Mouse (Mus musculus): ENCODE measurements around the gene 1700025G04Rik. TPM values are rescaled to one million over a fixed set of nuclear protein-coding genes. Genes with fewer than 3 reads are reported as not detected.

1700025G04Rik gene
- polyA plus RNA-seq, 1 experiment from 2014 or later: 16.7 TPM

DNA sequence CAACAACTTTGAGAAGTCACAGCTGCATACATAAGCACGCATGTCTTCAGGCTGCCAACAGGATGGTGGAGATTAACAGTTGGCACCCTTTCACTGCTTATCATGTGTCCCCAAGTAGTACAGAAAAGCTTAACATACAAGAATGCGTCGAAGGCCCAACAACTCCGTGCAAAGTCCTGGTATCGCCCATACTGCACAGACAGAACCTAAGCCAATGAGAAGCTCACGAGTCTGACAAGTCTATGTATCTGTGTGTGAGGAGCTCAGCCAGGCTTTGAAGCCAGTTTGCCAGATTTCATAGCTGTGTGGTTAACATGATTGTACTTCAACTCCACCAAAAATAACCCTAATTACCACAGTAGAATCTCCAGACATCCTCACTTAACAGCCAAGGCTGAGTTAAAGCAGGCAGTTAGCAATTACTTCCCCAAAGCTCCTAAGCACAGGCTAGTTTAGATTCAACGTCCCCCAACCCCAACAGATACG, 91.2 kb downstream of the 1700025G04Rik start:
- H3K36me3 ChIP-seq (ENCODE audit: control insufficient read depth, insufficient read depth, low read length): no peaks in the 10 kb centered on the region
- H3K9me3 ChIP-seq (ENCODE audit: control insufficient read depth, low read length): no peaks in the 10 kb centered on the region
- no peak for ATAC-seq (ENCODE audit: low read depth)
- H3K27ac ChIP-seq (ENCODE audit: low read length): no peak overlapping the region
- H3K9ac ChIP-seq (ENCODE audit: low read length): no peak overlapping the region
- WGBS: 78% methylated on average over 8 of the region's 8 CpGs
- H3K27me3 ChIP-seq (ENCODE audit: control insufficient read depth, insufficient read depth, low read depth, low read length): no peaks in the 10 kb centered on the region
- no peak overlapping the region for H3K4me2 ChIP-seq (ENCODE audit: low read depth, low read length)
- H3K4me1 ChIP-seq (replicated peaks; ENCODE audit: control insufficient read depth, insufficient read depth, low read length): peaks cover 5% of the 10 kb centered on the region
- no peak overlapping the region for H3K4me3 ChIP-seq (ENCODE audit: low read length)

DNA sequence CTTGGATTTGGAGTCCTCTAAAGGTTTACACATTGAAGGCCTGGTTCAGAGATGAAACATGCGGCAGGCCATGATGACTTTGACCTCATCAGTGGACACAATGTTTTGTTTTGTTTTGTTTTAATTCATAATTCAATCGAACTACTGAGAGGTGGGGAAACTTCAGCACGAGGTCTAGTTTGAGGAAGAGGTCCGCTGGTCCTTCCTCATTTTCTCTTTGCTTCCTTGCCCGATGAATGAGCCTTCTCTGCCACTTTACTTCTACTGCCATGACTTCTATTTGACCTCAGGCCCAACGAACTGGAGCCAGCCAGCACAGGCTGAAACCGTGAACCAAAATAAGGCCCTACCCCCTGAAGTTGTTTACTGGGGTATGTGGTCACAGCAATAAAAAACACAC, 92.3 kb downstream of the 1700025G04Rik start:
- Histone ChIP-seq H3K9ac (ENCODE audit: low read length) (no peak overlapping the region), H3K4me2 (ENCODE audit: low read depth, low read length) (no peak overlapping the region), H3K27ac (ENCODE audit: low read length) (no peak overlapping the region), H3K36me3 (ENCODE audit: control insufficient read depth, insufficient read depth, low read length) (no peaks in the 10 kb centered on the region), H3K4me3 (ENCODE audit: low read length) (no peak overlapping the region), H3K9me3 (ENCODE audit: control insufficient read depth, low read length) (no peaks in the 10 kb centered on the region), H3K4me1 (replicated peaks; ENCODE audit: control insufficient read depth, insufficient read depth, low read length) (peaks cover 5% of the 10 kb centered on the region), H3K27me3 (ENCODE audit: control insufficient read depth, insufficient read depth, low read depth, low read length) (no peaks in the 10 kb centered on the region)
- ATAC-seq (ENCODE audit: low read depth): no peak
- WGBS: 73% methylated on average over 7 of the region's 7 CpGs

DNA sequence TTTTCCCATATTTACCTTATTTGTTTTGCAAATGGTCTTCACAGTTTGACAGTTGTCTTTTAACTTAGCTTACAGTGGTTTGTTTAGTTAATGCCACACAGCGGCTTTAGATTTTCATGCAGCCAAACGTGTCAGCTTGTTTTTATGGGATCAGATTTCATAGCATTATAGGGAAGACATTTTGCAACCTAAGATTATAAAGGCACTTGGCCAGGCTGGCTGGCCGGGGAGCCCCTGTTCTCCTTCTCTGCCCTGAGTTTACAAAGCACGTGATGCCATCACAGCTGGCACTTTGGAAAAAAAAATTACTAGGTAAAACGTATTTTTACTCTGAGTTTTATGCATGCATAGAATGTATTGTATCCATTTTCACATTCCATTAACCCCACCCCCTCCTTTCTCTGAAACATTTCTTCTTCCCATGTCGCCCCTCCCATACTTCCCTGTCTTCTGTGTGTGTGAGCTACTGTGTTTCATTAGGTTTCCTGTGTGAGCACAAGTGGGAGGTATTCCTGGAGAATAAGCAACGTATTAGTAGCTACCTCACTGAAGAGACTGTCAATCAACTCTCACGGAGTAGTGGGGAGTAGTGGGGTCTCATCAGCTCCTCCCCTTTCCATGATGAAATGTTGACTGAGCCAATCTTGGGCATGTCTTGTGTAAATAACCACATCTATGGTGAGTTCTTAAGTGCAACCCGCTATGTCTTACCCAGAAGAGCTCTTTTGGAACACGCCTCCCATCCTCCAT, 93.8 kb downstream of the 1700025G04Rik start:
- no peak overlapping the region for H3K4me3 ChIP-seq (ENCODE audit: low read length)
- H3K9me3 ChIP-seq (ENCODE audit: control insufficient read depth, low read length): no peaks in the 10 kb centered on the region; the same call in 1 of the 2 replicates
- peaks cover 5% of the 10 kb centered on the region for H3K4me1 ChIP-seq (replicated peaks; ENCODE audit: control insufficient read depth, insufficient read depth, low read length)
- ATAC-seq (ENCODE audit: low read depth): peak; percentile 67
- peak overlapping the region; percentile 24; the same call in 1 of the 2 replicates for H3K27ac ChIP-seq (ENCODE audit: low read length)
- H3K36me3 ChIP-seq (ENCODE audit: control insufficient read depth, insufficient read depth, low read length): no peaks in the 10 kb centered on the region
- no peak overlapping the region for H3K4me2 ChIP-seq (ENCODE audit: low read depth, low read length)
- H3K27me3 ChIP-seq (ENCODE audit: control insufficient read depth, insufficient read depth, low read depth, low read length): no peaks in the 10 kb centered on the region
- 44% methylated on average over 10 of the region's 10 CpGs for WGBS
- H3K9ac ChIP-seq (ENCODE audit: low read length): no peak overlapping the region

DNA sequence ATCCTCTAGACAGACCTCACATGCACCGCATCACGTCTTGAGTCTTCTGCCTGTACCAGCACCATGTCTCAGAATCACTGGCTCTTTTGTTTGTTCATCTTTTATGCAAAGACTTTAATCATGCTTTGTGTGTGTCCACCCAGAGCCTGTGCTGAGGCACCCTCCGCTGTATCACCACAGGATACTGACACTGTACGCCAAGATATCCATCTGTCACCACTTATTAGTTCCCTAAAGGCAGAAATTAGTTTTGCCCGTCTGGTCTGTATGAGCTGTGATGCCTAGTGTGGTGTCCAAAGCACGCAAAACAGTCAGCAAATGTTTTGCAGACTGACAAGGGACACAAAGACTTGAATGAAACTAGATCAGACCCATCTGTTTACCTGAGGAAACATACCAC, 95.7 kb downstream of the 1700025G04Rik start:
- H3K9me3 ChIP-seq (ENCODE audit: control insufficient read depth, low read length): no peaks in the 10 kb centered on the region; the same call in 1 of the 2 replicates
- ATAC-seq (ENCODE audit: low read depth): no peak
- H3K27ac ChIP-seq (ENCODE audit: low read length): no peak overlapping the region
- peaks cover 9% of the 10 kb centered on the region for H3K4me1 ChIP-seq (replicated peaks; ENCODE audit: control insufficient read depth, insufficient read depth, low read length)
- no peaks in the 10 kb centered on the region for H3K27me3 ChIP-seq (ENCODE audit: control insufficient read depth, insufficient read depth, low read depth, low read length)
- no peak overlapping the region for H3K9ac ChIP-seq (ENCODE audit: low read length)
- no peak overlapping the region for H3K4me2 ChIP-seq (ENCODE audit: low read depth, low read length)
- no peaks in the 10 kb centered on the region for H3K36me3 ChIP-seq (ENCODE audit: control insufficient read depth, insufficient read depth, low read length)
- WGBS: 77% methylated on average over 6 of the region's 6 CpGs
- no peak overlapping the region for H3K4me3 ChIP-seq (ENCODE audit: low read length)

DNA sequence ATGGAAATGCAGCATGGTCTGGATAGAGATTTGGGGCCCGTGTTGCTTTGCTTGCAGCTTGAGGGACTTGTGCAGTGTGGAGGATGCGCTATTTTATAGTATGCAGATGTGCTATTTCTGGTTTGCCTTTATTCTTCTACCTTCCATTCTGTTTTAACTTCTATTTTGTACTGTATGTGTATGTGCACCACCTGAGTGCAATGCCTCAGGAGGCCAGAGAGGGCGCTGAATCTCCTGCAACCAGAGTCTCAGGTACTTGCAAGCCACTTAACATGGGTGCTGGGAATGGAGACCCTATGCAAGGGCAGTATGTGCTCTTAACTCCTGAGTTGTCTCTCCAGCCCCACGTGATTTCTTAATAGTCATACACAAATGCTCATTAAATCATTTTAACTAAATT, 98.4 kb downstream of the 1700025G04Rik start:
- Histone ChIP-seq H3K4me1 (replicated peaks; ENCODE audit: control insufficient read depth, insufficient read depth, low read length) (peaks cover 10% of the 10 kb centered on the region), H3K27ac (ENCODE audit: low read length) (no peak overlapping the region), H3K4me2 (ENCODE audit: low read depth, low read length) (no peak overlapping the region), H3K27me3 (ENCODE audit: control insufficient read depth, insufficient read depth, low read depth, low read length) (no peaks in the 10 kb centered on the region), H3K9ac (ENCODE audit: low read length) (no peak overlapping the region), H3K36me3 (ENCODE audit: control insufficient read depth, insufficient read depth, low read length) (no peaks in the 10 kb centered on the region), H3K9me3 (ENCODE audit: control insufficient read depth, low read length) (no peaks in the 10 kb centered on the region; the same call in 1 of the 2 replicates), H3K4me3 (ENCODE audit: low read length) (no peak overlapping the region)
- ATAC-seq (ENCODE audit: low read depth): no peak
- 92% methylated on average over 4 of the region's 4 CpGs for WGBS

DNA sequence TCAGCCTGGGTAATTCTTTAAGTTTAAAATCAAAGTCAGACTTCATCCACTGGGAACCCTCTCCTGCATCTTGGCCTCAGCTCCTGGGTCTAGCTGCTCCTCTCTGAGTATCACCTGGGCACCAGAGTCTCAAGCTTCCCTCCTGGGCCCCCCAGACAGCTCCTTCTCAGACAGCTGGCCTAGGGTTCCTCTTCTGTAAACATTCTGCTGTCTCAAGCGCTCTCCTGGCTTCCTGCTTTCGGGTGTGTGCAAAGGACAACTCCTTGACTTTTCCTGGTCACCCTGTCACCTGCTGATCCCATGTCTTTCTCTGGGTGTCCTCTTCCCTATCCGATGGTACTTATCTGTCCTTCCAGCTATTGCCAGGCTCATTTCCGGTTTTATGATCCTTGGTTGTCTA, 99.3 kb downstream of the 1700025G04Rik start:
- Histone ChIP-seq H3K27me3 (ENCODE audit: control insufficient read depth, insufficient read depth, low read depth, low read length) (no peaks in the 10 kb centered on the region), H3K9me3 (ENCODE audit: control insufficient read depth, low read length) (no peaks in the 10 kb centered on the region; the same call in 1 of the 2 replicates), H3K9ac (ENCODE audit: low read length) (no peak overlapping the region), H3K36me3 (ENCODE audit: control insufficient read depth, insufficient read depth, low read length) (no peaks in the 10 kb centered on the region), H3K4me1 (replicated peaks; ENCODE audit: control insufficient read depth, insufficient read depth, low read length) (peaks cover 6% of the 10 kb centered on the region; the same call in 1 of the 2 replicates), H3K4me2 (ENCODE audit: low read depth, low read length) (no peak overlapping the region), H3K4me3 (ENCODE audit: low read length) (no peak overlapping the region), H3K27ac (ENCODE audit: low read length) (no peak overlapping the region)
- ATAC-seq (ENCODE audit: low read depth): no peak
- 29% methylated on average over 4 of the region's 4 CpGs for WGBS

DNA sequence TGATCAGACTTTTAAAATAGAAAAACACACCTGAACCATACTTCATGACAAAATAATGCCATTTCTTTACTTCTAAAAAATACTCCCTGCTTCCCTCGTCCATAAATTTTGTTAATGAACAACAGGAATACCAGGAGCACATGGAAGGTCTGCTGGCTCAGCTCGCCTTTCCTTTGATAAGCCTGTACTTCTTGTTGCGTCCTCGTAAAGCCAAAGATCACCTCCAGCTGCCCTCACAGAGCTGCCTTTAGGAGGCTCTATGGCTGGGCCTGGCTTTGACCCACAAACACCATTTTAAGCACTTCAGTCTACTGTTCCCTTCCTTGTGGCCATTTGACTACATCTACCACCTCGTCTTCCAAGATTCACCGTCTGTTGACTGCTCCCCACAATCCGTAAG, 101.2 kb downstream of the 1700025G04Rik start:
- Histone ChIP-seq H3K9me3 (ENCODE audit: control insufficient read depth, low read length) (no peaks in the 10 kb centered on the region; the same call in 1 of the 2 replicates), H3K27ac (ENCODE audit: low read length) (no peak overlapping the region), H3K9ac (ENCODE audit: low read length) (no peak overlapping the region), H3K36me3 (ENCODE audit: control insufficient read depth, insufficient read depth, low read length) (no peaks in the 10 kb centered on the region), H3K27me3 (ENCODE audit: control insufficient read depth, insufficient read depth, low read depth, low read length) (no peaks in the 10 kb centered on the region), H3K4me3 (ENCODE audit: low read length) (no peak overlapping the region), H3K4me2 (ENCODE audit: low read depth, low read length) (no peak overlapping the region), H3K4me1 (replicated peaks; ENCODE audit: control insufficient read depth, insufficient read depth, low read length) (peaks cover 6% of the 10 kb centered on the region; the same call in 1 of the 2 replicates)
- no peak for ATAC-seq (ENCODE audit: low read depth)
- WGBS: 83% methylated on average over 7 of the region's 7 CpGs

DNA sequence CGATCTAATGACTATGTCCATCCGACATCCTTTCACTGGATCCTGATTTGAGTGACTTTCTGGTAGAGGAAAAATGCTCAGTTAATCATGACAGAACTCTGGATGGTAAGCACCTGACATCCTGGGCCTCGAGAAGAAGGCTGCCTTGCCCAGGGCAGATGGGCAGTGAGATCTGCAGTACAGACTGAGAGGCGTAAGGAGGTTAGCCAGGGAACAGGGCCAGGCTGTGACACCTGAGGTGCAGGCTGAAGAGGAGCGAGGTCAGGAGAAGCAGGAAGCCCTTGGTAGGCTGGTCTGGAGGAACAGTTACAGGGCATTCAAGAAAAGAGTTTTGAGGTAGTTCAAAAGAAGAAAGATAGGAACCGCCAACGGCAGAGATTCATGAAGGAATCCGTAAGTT, 101.9 kb downstream of the 1700025G04Rik start:
- no peak overlapping the region for H3K9ac ChIP-seq (ENCODE audit: low read length)
- no peaks in the 10 kb centered on the region for H3K36me3 ChIP-seq (ENCODE audit: control insufficient read depth, insufficient read depth, low read length)
- H3K27ac ChIP-seq (ENCODE audit: low read length): no peak overlapping the region
- 87% methylated on average over 8 of the region's 8 CpGs for WGBS
- ATAC-seq (ENCODE audit: low read depth): no peak
- no peak overlapping the region for H3K4me2 ChIP-seq (ENCODE audit: low read depth, low read length)
- peaks cover 6% of the 10 kb centered on the region; the same call in 1 of the 2 replicates for H3K4me1 ChIP-seq (replicated peaks; ENCODE audit: control insufficient read depth, insufficient read depth, low read length)
- no peak overlapping the region for H3K4me3 ChIP-seq (ENCODE audit: low read length)
- no peaks in the 10 kb centered on the region for H3K27me3 ChIP-seq (ENCODE audit: control insufficient read depth, insufficient read depth, low read depth, low read length)
- H3K9me3 ChIP-seq (ENCODE audit: control insufficient read depth, low read length): no peaks in the 10 kb centered on the region; the same call in 1 of the 2 replicates

DNA sequence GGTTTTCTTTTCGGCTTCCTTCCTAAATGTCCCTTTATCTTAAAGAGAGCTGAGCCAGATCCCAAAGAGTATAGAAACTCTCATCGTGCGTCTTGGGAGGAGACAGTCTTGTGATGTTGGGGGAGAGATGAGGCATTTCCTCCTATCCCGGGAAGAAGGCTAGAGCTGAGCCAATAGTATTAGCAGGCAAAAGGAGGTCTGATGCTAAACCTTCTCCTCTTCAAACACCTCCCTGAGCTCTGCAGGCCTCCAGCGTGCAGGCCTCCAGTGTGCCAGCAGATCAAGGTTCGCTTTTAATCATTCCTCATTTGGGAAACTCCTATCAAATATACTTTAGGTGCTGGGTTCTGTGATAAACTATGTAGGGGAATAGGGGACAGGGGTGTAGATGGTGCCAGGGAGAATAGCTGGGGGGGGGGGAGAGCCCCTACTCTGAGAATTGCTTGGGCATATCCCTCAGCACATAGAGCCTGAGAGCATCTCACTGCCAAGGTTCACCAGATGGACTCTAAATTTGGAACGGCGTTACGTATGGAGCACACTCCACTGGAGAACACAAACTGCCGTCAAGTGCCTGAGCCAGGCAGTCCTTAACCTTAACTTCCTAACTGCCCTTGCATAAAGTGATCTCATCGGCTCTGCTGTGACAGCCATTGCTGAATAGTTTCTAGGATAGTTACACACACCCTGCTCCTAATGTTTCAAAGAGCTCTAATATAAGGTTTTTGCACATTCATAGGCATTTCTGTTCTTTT, 103.7 kb downstream of the 1700025G04Rik start:
- peak; percentile 72 for ATAC-seq (ENCODE audit: low read depth)
- no peak overlapping the region for H3K9ac ChIP-seq (ENCODE audit: low read length)
- no peaks in the 10 kb centered on the region for H3K9me3 ChIP-seq (ENCODE audit: control insufficient read depth, low read length)
- no peaks in the 10 kb centered on the region for H3K36me3 ChIP-seq (ENCODE audit: control insufficient read depth, insufficient read depth, low read length)
- H3K4me2 ChIP-seq (ENCODE audit: low read depth, low read length): no peak overlapping the region
- no peak overlapping the region for H3K4me3 ChIP-seq (ENCODE audit: low read length)
- 50% methylated on average over 11 of the region's 11 CpGs for WGBS
- peaks cover 6% of the 10 kb centered on the region; the same call in 1 of the 2 replicates for H3K4me1 ChIP-seq (replicated peaks; ENCODE audit: control insufficient read depth, insufficient read depth, low read length)
- no peaks in the 10 kb centered on the region for H3K27me3 ChIP-seq (ENCODE audit: control insufficient read depth, insufficient read depth, low read depth, low read length)
- H3K27ac ChIP-seq (ENCODE audit: low read length): no peak overlapping the region

Data from lung, embryonic 16.5 days (tissue).